Mouse (Mus musculus) bone marrow, adult 2 months (tissue): ENCODE data around the gene Hras.

Source experiments
- CTCF ChIP-seq: fragments of 200-500 bp; IDR thresholded peaks from 2 replicates; pipeline ENCODE4 v1.5.1; 2011; ENCODE audit warnings: low read length, control low read depth; ENCODE audit not compliant: control insufficient read depth, insufficient read depth
- POLR2A ChIP-seq: fragments of 200-500 bp; IDR thresholded peaks from 2 replicates; pipeline ENCODE4 v1.6.1; 2011; ENCODE audit warnings: low read depth, mild to moderate bottlenecking, control low read depth, low read length, borderline replicate concordance; ENCODE audit not compliant: control insufficient read depth

- no peak for TF ChIP-seq CTCF
- TF ChIP-seq POLR2A = no peak
These were observed 35.9 kb upstream of the Hras start for GRCm38 (mm10) chr7:141229702-141230101.
